Mouse (Mus musculus): ENCODE data around the gene Umad1. TPM values are rescaled to one million over a fixed set of nuclear protein-coding genes. Genes with fewer than 3 reads are reported as not detected.

The Umad1 gene
- total RNA-seq, 1 experiment = 0.98 TPM

GRCm38 (mm10) chr6:8275098-8275497 lies 16.0 kb downstream of the Umad1 start:
- TF ChIP-seq ZNF384 (IDR thresholded peaks at IDR 0.05; ENCODE audit: low read depth, low read length) (no peak), HCFC1 (IDR thresholded peaks at IDR 0.05; ENCODE audit: borderline replicate concordance, insufficient read depth, low read length) (no peak), MAFK (IDR thresholded peaks at IDR 0.05; ENCODE audit: insufficient read depth, low read depth, low read length) (no peak)
- in situ Hi-C loops (cut with MboI; ENCODE audit: low sequenced_read_pairs in 2 of 2, unreplicated experiment in 2 of 2) = loop anchor here in 1 of 2 experiments (10.0 kb wide), 1 partner anchor 460 kb away; no protein-coding TSS in a partner anchor
- no peak overlapping the region for H3K4me3 ChIP-seq (ENCODE audit: insufficient read depth in 1 of 2, low read depth in 1 of 2, low read length in 2 of 2, poor library complexity in 1 of 2, severe bottlenecking in 1 of 2)
- no peaks in the 10 kb centered on the region for H3K9me3 ChIP-seq (ENCODE audit: control insufficient read depth, insufficient read depth, low read depth, low read length)
- no peak overlapping the region for H3K9ac ChIP-seq (ENCODE audit: insufficient read depth, low read depth, low read length, poor library complexity, severe bottlenecking)
- H3K4me1 ChIP-seq (ENCODE audit: control insufficient read depth in 2 of 2, insufficient read depth in 2 of 2, low read length in 2 of 2, poor library complexity in 1 of 2) = no peaks in the 10 kb centered on the region
- no peak overlapping the region for H3K27ac ChIP-seq (ENCODE audit: insufficient read depth, low read depth, low read length, poor library complexity, severe bottlenecking)
- no peaks in the 10 kb centered on the region for H3K36me3 ChIP-seq (ENCODE audit: control insufficient read depth, insufficient read depth, low read length, poor library complexity, severe bottlenecking)
- no peak for DNase-seq (ENCODE audit: low read depth, low spot score)

GRCm38 (mm10) chr6:8276431-8276830 lies 17.3 kb downstream of the Umad1 start:
- in situ Hi-C loops (cut with MboI; ENCODE audit: low sequenced_read_pairs in 2 of 2, unreplicated experiment in 2 of 2) = loop anchor here in 1 of 2 experiments (10.0 kb wide), 1 partner anchor 458 kb away; no protein-coding TSS in a partner anchor
- no peak for DNase-seq (ENCODE audit: low read depth, low spot score)
- no peak overlapping the region for H3K4me3 ChIP-seq (ENCODE audit: insufficient read depth in 1 of 2, low read depth in 1 of 2, low read length in 2 of 2, poor library complexity in 1 of 2, severe bottlenecking in 1 of 2)
- no peak overlapping the region for H3K9ac ChIP-seq (ENCODE audit: insufficient read depth, low read depth, low read length, poor library complexity, severe bottlenecking)
- no peaks in the 10 kb centered on the region for H3K9me3 ChIP-seq (ENCODE audit: control insufficient read depth, insufficient read depth, low read depth, low read length)
- no peaks in the 10 kb centered on the region for H3K4me1 ChIP-seq (ENCODE audit: control insufficient read depth in 2 of 2, insufficient read depth in 2 of 2, low read length in 2 of 2, poor library complexity in 1 of 2)
- no peaks in the 10 kb centered on the region for H3K36me3 ChIP-seq (ENCODE audit: control insufficient read depth, insufficient read depth, low read length, poor library complexity, severe bottlenecking)
- H3K27ac ChIP-seq (ENCODE audit: insufficient read depth, low read depth, low read length, poor library complexity, severe bottlenecking) = no peak overlapping the region
- no peak for TF ChIP-seq CHD2 (IDR thresholded peaks at IDR 0.05; ENCODE audit: low read depth, low read length)
- no peak for TF ChIP-seq HCFC1 (IDR thresholded peaks at IDR 0.05; ENCODE audit: borderline replicate concordance, insufficient read depth, low read length)
- TF ChIP-seq ZC3H11A (IDR thresholded peaks at IDR 0.05; ENCODE audit: borderline replicate concordance, low read depth, low read length) = no peak
- TF ChIP-seq MAFK (IDR thresholded peaks at IDR 0.05; ENCODE audit: insufficient read depth, low read depth, low read length) = no peak
- no peak for TF ChIP-seq ZNF384 (IDR thresholded peaks at IDR 0.05; ENCODE audit: low read depth, low read length)

- H3K9ac ChIP-seq (ENCODE audit: insufficient read depth, low read depth, low read length, poor library complexity, severe bottlenecking) = no peak overlapping the region
- no peak for TF ChIP-seq ZC3H11A (IDR thresholded peaks at IDR 0.05; ENCODE audit: borderline replicate concordance, low read depth, low read length)
- TF ChIP-seq MAFK (IDR thresholded peaks at IDR 0.05; ENCODE audit: insufficient read depth, low read depth, low read length) = no peak
- TF ChIP-seq CHD2 (IDR thresholded peaks at IDR 0.05; ENCODE audit: low read depth, low read length) = no peak
- TF ChIP-seq ZNF384 (IDR thresholded peaks at IDR 0.05; ENCODE audit: low read depth, low read length) = no peak
- TF ChIP-seq HCFC1 (IDR thresholded peaks at IDR 0.05; ENCODE audit: borderline replicate concordance, insufficient read depth, low read length) = no peak
- in situ Hi-C loops (cut with MboI; ENCODE audit: low sequenced_read_pairs in 2 of 2, unreplicated experiment in 2 of 2) = loop anchor here in 1 of 2 experiments (10.0 kb wide), 1 partner anchor 456 kb away; no protein-coding TSS in a partner anchor
- H3K4me1 ChIP-seq (ENCODE audit: control insufficient read depth in 2 of 2, insufficient read depth in 2 of 2, low read length in 2 of 2, poor library complexity in 1 of 2) = no peaks in the 10 kb centered on the region
- no peaks in the 10 kb centered on the region for H3K9me3 ChIP-seq (ENCODE audit: control insufficient read depth, insufficient read depth, low read depth, low read length)
- no peak overlapping the region for H3K4me3 ChIP-seq (ENCODE audit: insufficient read depth in 1 of 2, low read depth in 1 of 2, low read length in 2 of 2, poor library complexity in 1 of 2, severe bottlenecking in 1 of 2)
- DNase-seq (ENCODE audit: low read depth, low spot score) = no peak
- H3K36me3 ChIP-seq (ENCODE audit: control insufficient read depth, insufficient read depth, low read length, poor library complexity, severe bottlenecking) = no peaks in the 10 kb centered on the region
- H3K27ac ChIP-seq (ENCODE audit: insufficient read depth, low read depth, low read length, poor library complexity, severe bottlenecking) = no peak overlapping the region
Observed at GRCm38 (mm10) chr6:8278426-8279002, 19.4 kb downstream of the Umad1 start.

GRCm38 (mm10) chr6:8283255-8283654 lies 24.2 kb downstream of the Umad1 start:
- H3K9ac ChIP-seq (ENCODE audit: insufficient read depth, low read depth, low read length, poor library complexity, severe bottlenecking) = no peak overlapping the region
- no peaks in the 10 kb centered on the region for H3K4me1 ChIP-seq (ENCODE audit: control insufficient read depth in 2 of 2, insufficient read depth in 2 of 2, low read length in 2 of 2, poor library complexity in 1 of 2)
- no peaks in the 10 kb centered on the region for H3K9me3 ChIP-seq (ENCODE audit: control insufficient read depth, insufficient read depth, low read depth, low read length)
- TF ChIP-seq MAFK (IDR thresholded peaks at IDR 0.05; ENCODE audit: insufficient read depth, low read depth, low read length) = no peak
- no peak for DNase-seq (ENCODE audit: low read depth, low spot score)
- H3K4me3 ChIP-seq (ENCODE audit: insufficient read depth in 1 of 2, low read depth in 1 of 2, low read length in 2 of 2, poor library complexity in 1 of 2, severe bottlenecking in 1 of 2) = no peak overlapping the region
- in situ Hi-C loops (cut with MboI; ENCODE audit: low sequenced_read_pairs in 2 of 2, unreplicated experiment in 2 of 2) = no loop called here
- H3K27ac ChIP-seq (ENCODE audit: insufficient read depth, low read depth, low read length, poor library complexity, severe bottlenecking) = no peak overlapping the region
- H3K36me3 ChIP-seq (ENCODE audit: control insufficient read depth, insufficient read depth, low read length, poor library complexity, severe bottlenecking) = no peaks in the 10 kb centered on the region

- TF ChIP-seq CHD2 (IDR thresholded peaks at IDR 0.05; ENCODE audit: low read depth, low read length) (no peak), ZC3H11A (IDR thresholded peaks at IDR 0.05; ENCODE audit: borderline replicate concordance, low read depth, low read length) (no peak), MAFK (IDR thresholded peaks at IDR 0.05; ENCODE audit: insufficient read depth, low read depth, low read length) (no peak)
- DNase-seq (ENCODE audit: low read depth, low spot score) = no peak
Observed at GRCm38 (mm10) chr6:8285401-8285960, 26.4 kb downstream of the Umad1 start.

More at GRCm38 (mm10) chr6:8285401-8285960, 26.4 kb downstream of the Umad1 start:
- no peaks in the 10 kb centered on the region for H3K4me1 ChIP-seq (ENCODE audit: control insufficient read depth in 2 of 2, insufficient read depth in 2 of 2, low read length in 2 of 2, poor library complexity in 1 of 2)
- H3K9me3 ChIP-seq (ENCODE audit: control insufficient read depth, insufficient read depth, low read depth, low read length) = no peaks in the 10 kb centered on the region
- H3K36me3 ChIP-seq (ENCODE audit: control insufficient read depth, insufficient read depth, low read length, poor library complexity, severe bottlenecking) = no peaks in the 10 kb centered on the region
- H3K9ac ChIP-seq (ENCODE audit: insufficient read depth, low read depth, low read length, poor library complexity, severe bottlenecking) = no peak overlapping the region
- no peak overlapping the region for H3K4me3 ChIP-seq (ENCODE audit: insufficient read depth in 1 of 2, low read depth in 1 of 2, low read length in 2 of 2, poor library complexity in 1 of 2, severe bottlenecking in 1 of 2)
- in situ Hi-C loops (cut with MboI; ENCODE audit: low sequenced_read_pairs in 2 of 2, unreplicated experiment in 2 of 2) = no loop called here
- no peak overlapping the region for H3K27ac ChIP-seq (ENCODE audit: insufficient read depth, low read depth, low read length, poor library complexity, severe bottlenecking)
